Mouse (Mus musculus) limb, embryonic 14.5 days (tissue): ENCODE data around the gene Fam131c. TPM values are rescaled to one million over a fixed set of nuclear protein-coding genes. Genes with fewer than 3 reads are reported as not detected.

Experiments
- ATAC-seq: fragments of 200-750 bp; cut with Nextera tagmentation; 2 replicates; pipeline ENCODE4 v1.8.0; 2017; ENCODE audit warnings: low read depth, moderate number of reproducible peaks, moderate TSS enrichment; ENCODE audit not compliant: low FRiP score
- DNase-seq: peaks from one replicate; pipeline ENCODE4 v3.0.0-alpha.2; 2015; ENCODE audit warnings: low spot score
- H3K27ac ChIP-seq: fragments of 300-500 bp; sonication (generic); replicated peaks from 2 replicates; pipeline ENCODE4 v1.5.1; 2014; ENCODE audit warnings: low read depth, mild to moderate bottlenecking, low read length, moderate library complexity, mixed read lengths
- H3K27me3 ChIP-seq: fragments of 300-500 bp; sonication (generic); 2 replicates; pipeline ENCODE4 v1.6.1; 2014; ENCODE audit warnings: low read length, mixed read lengths; ENCODE audit not compliant: control insufficient read depth, insufficient read depth
- H3K36me3 ChIP-seq: fragments of 300-500 bp; sonication (generic); 2 replicates; pipeline ENCODE4 v1.6.1; 2014; ENCODE audit warnings: mild to moderate bottlenecking, low read length, moderate library complexity, mixed read lengths; ENCODE audit not compliant: control insufficient read depth, insufficient read depth
- H3K4me1 ChIP-seq: fragments of 300-500 bp; sonication (generic); 2 replicates; pipeline ENCODE4 v1.6.1; 2014; ENCODE audit warnings: antibody characterized with exemption, low read length, mixed read lengths; ENCODE audit not compliant: control insufficient read depth, insufficient read depth
- H3K4me2 ChIP-seq: fragments of 300-500 bp; sonication (generic); replicated peaks from 2 replicates; pipeline ENCODE4 v1.6.1; 2014; ENCODE audit warnings: low read depth, mild to moderate bottlenecking, low read length, moderate library complexity; ENCODE audit not compliant: severe bottlenecking
- H3K4me3 ChIP-seq: fragments of 300-500 bp; sonication (generic); replicated peaks from 2 replicates; pipeline ENCODE4 v1.5.1; 2014; ENCODE audit warnings: low read length
- H3K9ac ChIP-seq: fragments of 300-500 bp; sonication (generic); 2 replicates; pipeline ENCODE4 v1.6.1; 2014; ENCODE audit warnings: mild to moderate bottlenecking, low read depth, low read length, moderate library complexity; ENCODE audit not compliant: severe bottlenecking
- H3K9me3 ChIP-seq: fragments of 300-500 bp; sonication (generic); 2 replicates; pipeline ENCODE4 v1.6.1; 2016; ENCODE audit warnings: low read length; ENCODE audit not compliant: control insufficient read depth
- POLR2A ChIP-seq: fragments of 200-500 bp; IDR thresholded peaks from 2 replicates; pipeline ENCODE4 v1.8.0; 2012; ENCODE audit warnings: inconsistent platforms, mild to moderate bottlenecking, moderate library complexity, borderline replicate concordance; ENCODE audit not compliant: insufficient read depth, insufficient read length; ENCODE audit errors: extremely low read depth
- WGBS: fragments of 180-500 bp; shearing (Covaris S2); extraction: QIAGEN DNeasy Blood & Tissue Kit; methylation state at CpG from one replicate; pipeline ENCODE4 v1.1.7; 2014; 5-methylcytosine and 5-hydroxymethylcytosine counted together
- polyA plus RNA-seq, 2 experiments: library from polyadenylated mRNA; depleted of rRNA in 1 of 2; stranded (reverse) in 1 of 2; unstranded in 1 of 2; fragments of >200 nt; fragmentation: Nextera tagmentation in 1 of 2; extraction: Ambion mirVana in 1 of 2; gene quantifications; 2 replicates each; pipeline versions ENCODE4 v1.2.1 to v1.2.3; 2012 to 2014

Fam131c gene
- polyA plus RNA-seq, 2 experiments = 1.2 to 1.6 TPM

DNA sequence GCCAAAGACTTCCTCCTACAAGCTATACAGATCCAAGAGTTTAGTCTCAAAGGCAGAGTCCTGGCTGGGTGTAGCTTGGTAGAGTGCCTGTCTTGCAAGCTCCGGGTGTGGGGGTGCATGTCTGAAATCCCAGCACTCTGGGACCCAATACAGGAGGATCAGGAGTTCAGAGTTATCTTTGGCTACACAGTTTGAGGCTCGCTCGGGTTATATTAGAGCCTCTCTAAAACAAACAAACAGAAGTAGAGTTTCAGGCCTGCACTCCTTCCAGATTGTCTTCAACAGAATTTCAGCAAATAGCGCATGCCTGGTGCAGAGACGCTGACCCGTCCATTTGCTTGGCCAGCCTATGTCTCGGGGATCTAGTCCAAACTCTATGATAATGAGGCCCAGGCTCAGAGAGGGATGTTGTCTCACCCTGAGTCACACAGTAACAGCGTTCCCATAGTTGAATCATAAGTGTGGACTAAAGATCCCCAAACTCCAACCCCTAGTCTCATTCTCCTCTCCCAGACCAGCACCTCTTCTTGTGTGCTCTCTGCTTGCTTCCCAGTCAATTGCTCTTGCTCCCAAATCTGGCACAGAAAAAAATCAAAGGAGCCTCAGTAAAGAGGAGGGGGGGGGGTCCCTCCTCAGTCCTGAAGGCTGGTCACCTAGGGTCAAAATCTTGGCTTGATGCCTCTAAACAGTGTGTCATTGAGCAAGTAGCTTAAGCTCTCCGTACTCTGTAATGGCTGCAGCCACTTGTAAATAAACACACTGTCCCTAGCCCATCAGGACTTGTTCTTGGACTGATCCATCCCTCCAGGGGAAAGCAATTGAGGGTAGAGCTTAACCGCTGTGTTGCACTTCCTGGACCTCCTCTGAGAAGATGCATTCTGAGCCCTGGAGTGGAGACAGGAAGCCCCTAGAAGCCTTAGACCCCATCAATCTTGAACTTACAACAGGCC lies 59.1 kb downstream of the Fam131c start:
- H3K36me3 ChIP-seq = no peaks in the 10 kb centered on the region
- DNase-seq = no peak
- no peak for ATAC-seq
- H3K27me3 ChIP-seq = no peaks in the 10 kb centered on the region
- no peak for TF ChIP-seq POLR2A
- 77% methylated on average over 10 of the region's 10 CpGs for WGBS
- no peaks in the 10 kb centered on the region for H3K9me3 ChIP-seq
- H3K4me3 ChIP-seq = no peak overlapping the region
- H3K4me2 ChIP-seq = 0 out of 2 replicates have a peak overlapping the region, but pooled peaks have one; percentile 91
- H3K27ac ChIP-seq = no peak overlapping the region
- peaks cover 18% of the 10 kb centered on the region for H3K4me1 ChIP-seq
- no peak overlapping the region for H3K9ac ChIP-seq

DNA sequence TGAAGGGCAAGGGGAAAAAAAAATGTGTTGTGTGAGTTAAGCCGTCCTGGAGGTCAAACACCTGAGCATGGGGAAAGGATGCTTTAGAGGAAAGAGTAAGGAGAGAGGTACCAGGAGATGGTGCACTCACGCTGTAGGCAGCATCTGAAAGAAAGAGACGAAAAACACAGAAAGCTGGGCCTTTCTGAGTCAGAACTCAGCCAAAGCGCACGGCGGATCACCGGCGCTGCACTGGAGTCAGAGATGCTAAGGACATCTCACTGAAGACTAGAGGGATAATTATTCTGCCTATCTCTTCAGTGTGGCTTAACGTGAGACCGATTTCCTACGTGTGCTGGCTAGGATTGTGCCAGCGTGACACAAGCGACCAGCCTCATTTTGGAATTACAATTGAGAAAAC lies 59.9 kb downstream of the Fam131c start:
- Histone ChIP-seq H3K9ac (no peak overlapping the region), H3K27me3 (no peaks in the 10 kb centered on the region), H3K9me3 (no peaks in the 10 kb centered on the region), H3K4me1 (peaks cover 18% of the 10 kb centered on the region), H3K4me2 (no peak overlapping the region), H3K4me3 (no peak overlapping the region), H3K27ac (no peak overlapping the region), H3K36me3 (no peaks in the 10 kb centered on the region)
- 84% methylated on average over 13 of the region's 13 CpGs for WGBS
- DNase-seq (no peak), ATAC-seq (no peak)
- no peak for TF ChIP-seq POLR2A

DNA sequence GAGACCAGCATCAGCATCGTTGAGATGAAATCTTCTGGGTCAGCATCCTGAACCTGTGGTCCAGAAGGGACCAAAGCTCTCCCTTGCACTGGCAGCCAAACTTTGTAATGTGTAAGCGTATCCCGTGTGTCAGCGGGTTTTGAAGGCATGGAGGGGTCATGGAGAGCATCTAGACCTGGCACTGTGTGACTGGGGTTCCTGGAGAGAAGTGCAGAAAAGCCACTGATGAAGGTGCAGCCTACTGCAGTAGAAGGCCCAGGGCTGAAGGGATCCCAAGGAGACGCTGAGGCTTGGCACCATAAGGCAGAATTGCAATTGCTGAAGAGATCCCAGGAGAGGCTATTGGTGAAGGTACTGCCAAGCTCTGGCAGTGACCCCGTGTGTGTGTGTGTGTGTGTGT lies 61.4 kb downstream of the Fam131c start:
- Histone ChIP-seq H3K27me3 (no peaks in the 10 kb centered on the region), H3K36me3 (no peaks in the 10 kb centered on the region), H3K9me3 (no peaks in the 10 kb centered on the region), H3K4me1 (peaks cover 18% of the 10 kb centered on the region), H3K27ac (no peak overlapping the region), H3K4me3 (no peak overlapping the region), H3K9ac (no peak overlapping the region), H3K4me2 (no peak overlapping the region)
- no peak for TF ChIP-seq POLR2A
- DNase-seq (no peak), ATAC-seq (no peak)
- 79% methylated on average over 6 of the region's 6 CpGs for WGBS

DNA sequence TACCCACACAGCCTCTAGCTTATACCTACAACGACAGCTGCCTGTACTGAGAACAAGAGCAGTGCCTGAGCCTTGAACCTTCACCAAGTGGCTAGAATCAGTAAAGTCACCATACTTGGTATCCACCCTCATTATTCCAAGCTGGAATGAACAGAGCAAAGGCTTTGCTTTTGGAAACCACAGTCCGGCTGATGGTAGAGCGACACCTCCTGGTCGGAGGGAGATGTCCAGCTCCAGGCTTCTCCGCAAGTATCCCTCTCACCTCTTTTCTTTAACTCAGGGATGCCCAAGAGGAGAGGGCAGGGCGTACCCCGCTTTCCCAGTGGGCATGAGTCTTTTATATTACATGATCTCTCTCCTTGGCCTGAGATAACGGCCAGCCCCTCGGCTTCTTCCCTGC lies 61.8 kb downstream of the Fam131c start:
- DNase-seq (no peak), ATAC-seq (no peak)
- H3K27ac ChIP-seq = no peak overlapping the region
- no peaks in the 10 kb centered on the region for H3K27me3 ChIP-seq
- no peaks in the 10 kb centered on the region for H3K9me3 ChIP-seq
- H3K9ac ChIP-seq = no peak overlapping the region
- 60% methylated on average over 9 of the region's 9 CpGs for whole genome bisulfite sequencing
- no peaks in the 10 kb centered on the region for H3K36me3 ChIP-seq
- no peak overlapping the region for H3K4me3 ChIP-seq
- H3K4me1 ChIP-seq = peaks cover 16% of the 10 kb centered on the region
- no peak overlapping the region for H3K4me2 ChIP-seq
- TF ChIP-seq POLR2A = no peak

DNA sequence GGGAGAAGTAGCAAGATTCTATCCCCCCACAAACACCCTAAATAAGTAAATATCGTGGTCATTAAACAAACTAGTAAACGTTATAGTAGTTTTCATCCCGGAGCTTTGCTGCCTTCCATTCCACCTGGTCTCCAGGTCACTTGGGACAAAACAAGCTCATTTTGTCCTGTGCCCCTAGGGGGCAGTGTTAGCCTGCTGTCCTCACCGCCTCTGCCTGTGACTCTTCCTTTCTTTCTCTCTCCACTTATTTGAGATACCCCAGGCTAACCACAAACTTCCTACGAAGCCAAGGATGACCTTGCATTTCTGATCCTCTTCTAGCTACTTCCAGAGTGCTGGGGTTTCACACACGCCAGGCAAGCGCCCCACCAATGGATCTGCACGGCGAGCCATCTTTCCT lies 63.0 kb downstream of the Fam131c start:
- ATAC-seq (no peak), DNase-seq (peak; percentile 62)
- no peak overlapping the region for H3K9ac ChIP-seq
- TF ChIP-seq POLR2A = no peak
- H3K27me3 ChIP-seq = no peaks in the 10 kb centered on the region
- H3K36me3 ChIP-seq = no peaks in the 10 kb centered on the region
- H3K9me3 ChIP-seq = no peaks in the 10 kb centered on the region
- H3K4me2 ChIP-seq = no peak overlapping the region
- H3K4me3 ChIP-seq = no peak overlapping the region
- peaks cover 5% of the 10 kb centered on the region; the same call in 1 of the 2 replicates for H3K4me1 ChIP-seq
- H3K27ac ChIP-seq = no peak overlapping the region
- WGBS = 40% methylated on average over 9 of the region's 9 CpGs
